Mouse (Mus musculus): ENCODE data around the gene Fbxw4.

- TF ChIP-seq POLR2A (IDR thresholded peaks at IDR 0.05; ENCODE audit: low read depth, low read length) (peak; percentile 77), CTCF (IDR thresholded peaks at IDR 0.05; ENCODE audit: extremely low read depth, insufficient read depth, insufficient read length, insufficient replicate concordance) (no peak)
Observed at GRCm38 (mm10) chr19:45659738-45660502, at the start of gene Fbxw4.

All from spleen, adult 2 months (tissue).